Mouse (Mus musculus): ENCODE results near the gene Ehd1.
"Not testable (repeated sequence)": the region's sequence is repeated elsewhere in the genome, so short reads cannot be mapped to it uniquely, and the experiment has no call there.

Gene Ehd1

GRCm38 (mm10) chr19:6281122-6282020 lies 4.8 kb downstream of the Ehd1 start:
- DNase-seq: peak; percentile 93

GRCm38 (mm10) chr19:6283001-6283400 lies 6.5 kb downstream of the Ehd1 start:
- no peak for DNase-seq

- peak; percentile 97 for DNase-seq
Measured at GRCm38 (mm10) chr19:6284502-6284901, 8.0 kb downstream of the Ehd1 start.

GRCm38 (mm10) chr19:6285226-6285625 lies 8.7 kb downstream of the Ehd1 start:
- DNase-seq: peak; percentile 93

- peak; percentile 96 for DNase-seq
Measured at GRCm38 (mm10) chr19:6285632-6286433, 9.3 kb downstream of the Ehd1 start.

GRCm38 (mm10) chr19:6286434-6287401 lies 10.2 kb downstream of the Ehd1 start:
- DNase-seq: peak; percentile 99

GRCm38 (mm10) chr19:6288236-6288894 lies 11.8 kb downstream of the Ehd1 start:
- DNase-seq: peak; percentile 98

- DNase-seq: peak; percentile 94
Measured at GRCm38 (mm10) chr19:6289696-6290238, 13.2 kb downstream of the Ehd1 start.

GRCm38 (mm10) chr19:6290720-6291116 lies 14.2 kb downstream of the Ehd1 start:
- not testable (repeated sequence) for DNase-seq

- peak; percentile 99 for DNase-seq
Measured at GRCm38 (mm10) chr19:6291117-6291781, 14.7 kb downstream of the Ehd1 start.

GRCm38 (mm10) chr19:6292262-6292661 lies 15.7 kb downstream of the Ehd1 start:
- no peak for DNase-seq

- DNase-seq: peak; percentile 94
Measured at GRCm38 (mm10) chr19:6294301-6294700, 17.8 kb downstream of the Ehd1 start.

GRCm38 (mm10) chr19:6296551-6297210 lies 20.2 kb downstream of the Ehd1 start:
- DNase-seq: no peak

GRCm38 (mm10) chr19:6297641-6298040 lies 21.1 kb downstream of the Ehd1 start:
- DNase-seq: peak; percentile 98

- no peak for DNase-seq
Measured at GRCm38 (mm10) chr19:6299003-6299402, 22.5 kb downstream of the Ehd1 start.

- peak; percentile 98 for DNase-seq
Measured at GRCm38 (mm10) chr19:6299450-6300267, 23.1 kb downstream of the Ehd1 start.

GRCm38 (mm10) chr19:6300402-6300841 lies 23.9 kb downstream of the Ehd1 start:
- DNase-seq: peak; percentile 99

GRCm38 (mm10) chr19:6302114-6302513 lies 25.6 kb downstream of the Ehd1 start:
- no peak for DNase-seq

GRCm38 (mm10) chr19:6302522-6302921 lies 26.0 kb downstream of the Ehd1 start:
- DNase-seq: peak; percentile 99

Measured in heart, adult 11 months (tissue).